Comparison of ENCODE assay signal across 7 mouse cellular contexts in genomic region chr13:21786899-21787629, GRCm38 (mm10). TPM values are rescaled to one million over a fixed set of nuclear protein-coding genes. Genes with fewer than 3 reads are reported as not detected.
A peak's percentile ranks its signal among the peaks of the same experiment; 100 is the strongest.
DNase-seq lines count a peak whose midpoint lies in the region; ATAC-seq lines count a peak whose summit lies in the region.
"Not testable (repeated sequence)": the region's sequence is repeated elsewhere in the genome, so short reads cannot be mapped to it uniquely, and the experiment has no call there.

Hist1h2an (minus strand) TSS chr13:21787218.
Hist1h2bp (plus strand) TSS chr13:21787461.

- intact Hi-C loops in gastrocnemius, postnatal 36 days (cut with DNase I), result loop anchor here (10.0 kb wide), 1 partner anchor 72 kb away; the partner anchor contains the start of genes Hist1h2ai, Hist1h2bl and Hist1h3h
- intact Hi-C loops in left cerebral cortex, postnatal 25 days (cut with DNase I), result loop anchor here (10.0 kb wide), 2 partner anchors 1798 to 1968 kb away; partner anchors contain the start of genes Hist1h2ab, Hist1h3b, Hist1h4b and Hist1h4d

- WGBS in intestine, embryonic 15.5 days, result under 1% methylated on average over 40 of the region's 63 CpGs
- 0% methylated on average over 42 of the region's 63 CpGs for WGBS in midbrain, embryonic 10.5 days

- H3K9me3 ChIP-seq in intestine, embryonic 15.5 days; midbrain, embryonic 10.5 days (replicated peaks): not testable (repeated sequence)

- ATAC-seq in intestine, embryonic 15.5 days, result peak; percentile 94

- peak; percentile 92 for DNase-seq in adrenal gland, adult 2 months
- DNase-seq in embryo, embryonic 11.5 days (ENCODE audit: low read depth, low spot score), result peak; percentile 93
- DNase-seq in gastrocnemius, postnatal 36 days, result peak; percentile 62 to 70
- peak; percentile 93 to 99 for DNase-seq in left cerebral cortex, postnatal 25 days (ENCODE audit: low spot score in 2 of 2)
- peak; percentile 88 for DNase-seq in midbrain, embryonic 10.5 days (ENCODE audit: low spot score)
- peak; percentile 73 for DNase-seq in right cerebral cortex, postnatal 4 days

- peaks cover 23% of the 10 kb centered on the region for H3K4me1 ChIP-seq in intestine, embryonic 15.5 days (replicated peaks)
- H3K4me1 ChIP-seq in midbrain, embryonic 10.5 days, result peaks cover 63% of the 10 kb centered on the region

- H3K36me3 ChIP-seq in intestine, embryonic 15.5 days; midbrain, embryonic 10.5 days: not testable (repeated sequence)

- not testable (repeated sequence) for H3K27me3 ChIP-seq in intestine, embryonic 15.5 days (replicated peaks); midbrain, embryonic 10.5 days (ENCODE audit: low read depth, poor library complexity, severe bottlenecking)

- H3K4me2 ChIP-seq in intestine, embryonic 15.5 days (replicated peaks), result peak within 1 kb of the TSS; percentile 60

- H3K4me3 ChIP-seq in intestine, embryonic 15.5 days (replicated peaks), result peak within 1 kb of the TSS; percentile 34
- peak within 1 kb of the TSS; percentile 55 for H3K4me3 ChIP-seq in midbrain, embryonic 10.5 days

- H3K27ac ChIP-seq in intestine, embryonic 15.5 days, result peak within 1 kb of the TSS; percentile 84
- peak within 1 kb of the TSS; percentile 92 for H3K27ac ChIP-seq in midbrain, embryonic 10.5 days (replicated peaks)

- peak within 1 kb of the TSS; percentile 41 for H3K9ac ChIP-seq in intestine, embryonic 15.5 days

RNA-seq across cellular contexts. Expression of gene Hist1h2an, which starts in this region (rescaled TPM):
- total RNA-seq in adrenal gland, adult 2 months (2021), result 1 to 10 TPM; 3.4 to 4.6 TPM
- polyA plus RNA-seq in adrenal gland, adult 2 months (2012; rRNA removed), result 4.2 TPM in 1 of 2 replicates, not detected in the other
- 1 to 10 TPM; 1.0 to 2.0 TPM for total RNA-seq in gastrocnemius, postnatal 36 days (2021)
- polyA plus RNA-seq in intestine, embryonic 15.5 days (2015; fragmentation: Nextera tagmentation; extraction: Ambion mirVana), result 2.4 and 4.7 TPM in 2 replicates
- total RNA-seq in left cerebral cortex, postnatal 25 days (2021), result 1 to 10 TPM in 1 of 2 experiments, not detected in 1; 1.1 TPM
- 11.7 and 15.4 TPM in 2 replicates for polyA plus RNA-seq in midbrain, embryonic 10.5 days (2016; fragmentation: Nextera tagmentation; extraction: Ambion mirVana)

RNA-seq across cellular contexts. Expression of gene Hist1h2bp, which starts in this region (rescaled TPM):
- total RNA-seq in adrenal gland, adult 2 months (2021), result 10 to 100 TPM in 1 of 2 experiments, 1 to 10 TPM in 1; 8.5 to 10.7 TPM
- 1.6 TPM in 1 of 2 replicates, not detected in the other for polyA plus RNA-seq in adrenal gland, adult 2 months (2012; rRNA removed)
- total RNA-seq in gastrocnemius, postnatal 36 days (2021), result 1 to 10 TPM; 3.8 to 6.5 TPM
- 2.0 TPM in 2 replicates for polyA plus RNA-seq in intestine, embryonic 15.5 days (2015; fragmentation: Nextera tagmentation; extraction: Ambion mirVana)
- 10 to 100 TPM in 1 of 2 experiments, 1 to 10 TPM in 1; 5.8 to 12.1 TPM for total RNA-seq in left cerebral cortex, postnatal 25 days (2021)
- 3.9 and 4.2 TPM in 2 replicates for polyA plus RNA-seq in midbrain, embryonic 10.5 days (2016; fragmentation: Nextera tagmentation; extraction: Ambion mirVana)

Comparison
In these comparisons a context has a peak if more than half of its experiments do, and no peak if none do; other contexts are left out.
1. Peak in every context shown above with its lines: DNase-seq, ATAC-seq, H3K4me3 ChIP-seq and H3K27ac ChIP-seq.